Comparison of ENCODE assay signal across 9 mouse cellular contexts in genomic region chr10:79970415-79971182, GRCm38 (mm10). TPM values are rescaled to one million over a fixed set of nuclear protein-coding genes. Genes with fewer than 3 reads are reported as not detected.
DNase-seq lines count a peak whose midpoint lies in the region; ATAC-seq lines count a peak whose summit lies in the region.
"Had no signal": no experiment of that assay in that cellular context is flagged by ENCODE, and none has a peak within 500 bp of the region (broad histone marks: within the 10 kb centered on the region; RNA-seq: fewer than 3 reads in every experiment).

Gene Grin3b, plus strand, starts transcription at chr10:79970715.

- peak within 1 kb of the TSS; percentile 48 for H3K4me3 ChIP-seq in kidney, embryonic 14.5 days (ENCODE audit: low read length)
- peak within 1 kb of the TSS; percentile 63 for H3K4me3 ChIP-seq in embryonic facial prominence, embryonic 13.5 days
- H3K4me3 ChIP-seq in hindbrain, embryonic 13.5 days = peak within 1 kb of the TSS; percentile 37
- H3K4me3 ChIP-seq in midbrain, embryonic 13.5 days (replicated peaks) = peak within 1 kb of the TSS; percentile 32

- ATAC-seq in kidney, embryonic 14.5 days (ENCODE audit: low FRiP score, low TSS enrichment) = peak; percentile 34; the same call in 1 of the 2 replicates
- ATAC-seq in embryonic facial prominence, embryonic 13.5 days (ENCODE audit: insufficient number of reproducible peaks, insufficient read depth, low FRiP score, low TSS enrichment, low read depth) = no peak
- ATAC-seq in hindbrain, embryonic 13.5 days (ENCODE audit: low FRiP score) = no peak
- peak; percentile 16; the same call in 1 of the 2 replicates for ATAC-seq in midbrain, embryonic 13.5 days
- no peak for ATAC-seq in megakaryocyte progenitor cell, adult 5-6 weeks (replicated peaks; ENCODE audit: poor library complexity)

- DNase-seq in kidney, adult 8-10 months = no peak
- DNase-seq in right cerebral cortex, postnatal 4 days = no peak
- DNase-seq in right cerebral cortex, adult 18-20 months = no peak
- DNase-seq: gastrocnemius, postnatal 14 days had no signal

- H3K27ac ChIP-seq in kidney, embryonic 14.5 days (ENCODE audit: low read depth, low read length) = no peak within 1 kb of the TSS
- peak within 1 kb of the TSS; percentile 48 for H3K27ac ChIP-seq in embryonic facial prominence, embryonic 13.5 days
- no peak within 1 kb of the TSS for H3K27ac ChIP-seq in hindbrain, embryonic 13.5 days
- H3K27ac ChIP-seq in midbrain, embryonic 13.5 days = no peak within 1 kb of the TSS

- WGBS in kidney, embryonic 14.5 days = 9% methylated on average over 41 of the region's 47 CpGs
- WGBS in embryonic facial prominence, embryonic 13.5 days = 5% methylated on average over 39 of the region's 47 CpGs
- 8% methylated on average over 47 of the region's 47 CpGs for WGBS in hindbrain, embryonic 13.5 days
- WGBS in midbrain, embryonic 13.5 days = 8% methylated on average over 47 of the region's 47 CpGs

- 0 out of 2 replicates have a peak, but pooled peaks cover 7% of the 10 kb centered on the region for H3K4me1 ChIP-seq in kidney, embryonic 14.5 days (ENCODE audit: control insufficient read depth, insufficient read depth, low read length)
- peaks cover 18% of the 10 kb centered on the region for H3K4me1 ChIP-seq in embryonic facial prominence, embryonic 13.5 days
- peaks cover 10% of the 10 kb centered on the region for H3K4me1 ChIP-seq in hindbrain, embryonic 13.5 days (replicated peaks)
- H3K4me1 ChIP-seq in midbrain, embryonic 13.5 days (replicated peaks) = peaks cover 9% of the 10 kb centered on the region

- peak within 1 kb of the TSS; percentile 40 for H3K9ac ChIP-seq in kidney, embryonic 14.5 days (ENCODE audit: low read depth, low read length)
- peak within 1 kb of the TSS; percentile 83 for H3K9ac ChIP-seq in embryonic facial prominence, embryonic 13.5 days
- peak within 1 kb of the TSS; percentile 67 for H3K9ac ChIP-seq in hindbrain, embryonic 13.5 days
- H3K9ac ChIP-seq in midbrain, embryonic 13.5 days (replicated peaks) = peak within 1 kb of the TSS; percentile 51; the same call in 1 of the 2 replicates

- no peaks in the 10 kb centered on the region for H3K9me3 ChIP-seq in kidney, embryonic 14.5 days (ENCODE audit: control insufficient read depth, low read length)
- no peaks in the 10 kb centered on the region for H3K9me3 ChIP-seq in embryonic facial prominence, embryonic 13.5 days
- H3K9me3 ChIP-seq in hindbrain, embryonic 13.5 days = no peaks in the 10 kb centered on the region
- no peaks in the 10 kb centered on the region for H3K9me3 ChIP-seq in midbrain, embryonic 13.5 days

- peak within 1 kb of the TSS; percentile 93 for H3K4me2 ChIP-seq in kidney, embryonic 14.5 days (replicated peaks; ENCODE audit: low read depth, low read length)
- peak within 1 kb of the TSS; percentile 98 for H3K4me2 ChIP-seq in embryonic facial prominence, embryonic 13.5 days
- H3K4me2 ChIP-seq in hindbrain, embryonic 13.5 days = peak within 1 kb of the TSS; percentile 62
- peak within 1 kb of the TSS; percentile 53 for H3K4me2 ChIP-seq in midbrain, embryonic 13.5 days (replicated peaks)

- H3K36me3 ChIP-seq in kidney, embryonic 14.5 days (ENCODE audit: control insufficient read depth, insufficient read depth, low read length) = peaks cover 33% of the 10 kb centered on the region
- H3K36me3 ChIP-seq in embryonic facial prominence, embryonic 13.5 days = peaks cover 58% of the 10 kb centered on the region
- H3K36me3 ChIP-seq in hindbrain, embryonic 13.5 days = peaks cover 50% of the 10 kb centered on the region
- H3K36me3 ChIP-seq in midbrain, embryonic 13.5 days = peaks cover 48% of the 10 kb centered on the region

- peaks cover 15% of the 10 kb centered on the region; the same call in 1 of the 2 replicates for H3K27me3 ChIP-seq in kidney, embryonic 14.5 days (ENCODE audit: control insufficient read depth, insufficient read depth, low read length)
- H3K27me3 ChIP-seq in embryonic facial prominence, embryonic 13.5 days = peaks cover 15% of the 10 kb centered on the region
- H3K27me3 ChIP-seq in hindbrain, embryonic 13.5 days = peaks cover 57% of the 10 kb centered on the region
- peaks cover 52% of the 10 kb centered on the region for H3K27me3 ChIP-seq in midbrain, embryonic 13.5 days

RNA-seq across cellular contexts. Expression of gene Grin3b, which starts in this region (rescaled TPM):
- polyA plus RNA-seq in kidney, embryonic 14.5 days (2014; fragmentation: Nextera tagmentation; extraction: Ambion mirVana) = 0.19 and 0.29 TPM in 2 replicates
- 0.52 and 0.83 TPM in 2 replicates for polyA plus RNA-seq in embryonic facial prominence, embryonic 13.5 days (2015; fragmentation: Nextera tagmentation; extraction: Ambion mirVana)
- 0.61 and 0.65 TPM in 2 replicates for polyA plus RNA-seq in hindbrain, embryonic 13.5 days (2015; fragmentation: Nextera tagmentation; extraction: Ambion mirVana)
- 0.24 and 0.57 TPM in 2 replicates for polyA plus RNA-seq in midbrain, embryonic 13.5 days (2015; fragmentation: Nextera tagmentation; extraction: Ambion mirVana)
- not detected in 2 replicates for total RNA-seq in megakaryocyte progenitor cell, adult 5-6 weeks (2015)
- total RNA-seq in megakaryocyte progenitor cell, adult 5-6 weeks (2017) = not detected in 2 replicates

Comparison
In these comparisons a context has a peak if more than half of its experiments do, and no peak if none do; other contexts are left out.
1. Peak in ATAC-seq, H3K4me3 ChIP-seq, H3K9ac ChIP-seq and H3K4me2 ChIP-seq in kidney, embryonic 14.5 days; RNA of the gene not detected or under 1 TPM.
2. Peak in ATAC-seq, H3K4me3 ChIP-seq, H3K9ac ChIP-seq and H3K4me2 ChIP-seq in midbrain, embryonic 13.5 days; RNA of the gene not detected or under 1 TPM.